ENCODE assay signal across 9 mouse cellular contexts in genomic region chr3:28638957-28639356, GRCm38 (mm10). TPM values are rescaled to one million over a fixed set of nuclear protein-coding genes. Genes with fewer than 3 reads are reported as not detected.
DNase-seq lines count a peak whose midpoint lies in the region; ATAC-seq lines count a peak whose summit lies in the region.
"Had no signal": no experiment of that assay in that cellular context is flagged by ENCODE, and none has a peak within 500 bp of the region (broad histone marks: within the 10 kb centered on the region; RNA-seq: fewer than 3 reads in every experiment).

No protein-coding gene starts in this region.

- H3K9ac ChIP-seq in midbrain, embryonic 14.5 days (replicated peaks; ENCODE audit: low read length): no peak overlapping the region

- ATAC-seq in midbrain, embryonic 14.5 days (ENCODE audit: low FRiP score, low TSS enrichment): no peak
- ATAC-seq: inflammation-experienced regulatory T-cells, adult 6 months had no signal

- H3K27ac ChIP-seq in midbrain, embryonic 14.5 days (replicated peaks; ENCODE audit: low read depth, low read length): 0 out of 2 replicates have a peak overlapping the region, but pooled peaks have one; percentile 9
- no peak overlapping the region for H3K27ac ChIP-seq in midbrain, embryonic 10.5 days (replicated peaks)

- H3K4me3 ChIP-seq in midbrain, embryonic 14.5 days (replicated peaks; ENCODE audit: low read depth, low read length): no peak overlapping the region
- H3K4me3 ChIP-seq in midbrain, embryonic 10.5 days: no peak overlapping the region

- H3K27me3 ChIP-seq in midbrain, embryonic 14.5 days (ENCODE audit: control insufficient read depth, insufficient read depth, low read length): no peaks in the 10 kb centered on the region
- H3K27me3 ChIP-seq in midbrain, embryonic 10.5 days (ENCODE audit: low read depth, poor library complexity, severe bottlenecking): no peaks in the 10 kb centered on the region

- no peak overlapping the region for H3K4me2 ChIP-seq in midbrain, embryonic 14.5 days (ENCODE audit: low read length)

- peak; percentile 61 to 74 for DNase-seq in frontal cortex, adult 2 months (ENCODE audit: extremely low spot score in 1 of 2, low spot score in 1 of 2)
- no peak for DNase-seq in frontal cortex, postnatal 25 days (ENCODE audit: low spot score in 2 of 2)
- DNase-seq in midbrain, embryonic 14.5 days: peak; percentile 42
- DNase-seq in midbrain, embryonic 10.5 days (ENCODE audit: low spot score): no peak
- peak; percentile 33 for DNase-seq in heart, postnatal 4 days
- DNase-seq in right cerebral cortex, postnatal 36 days (ENCODE audit: low spot score in 2 of 2): peak; percentile 43 to 74
- DNase-seq in spleen, postnatal 36 days (ENCODE audit: low spot score in 2 of 2): no peak
- no peak for DNase-seq in urinary bladder, postnatal 10 days (ENCODE audit: low spot score)

- H3K9me3 ChIP-seq in midbrain, embryonic 14.5 days (ENCODE audit: control insufficient read depth, low read length): no peaks in the 10 kb centered on the region
- H3K9me3 ChIP-seq in midbrain, embryonic 10.5 days (replicated peaks): no peaks in the 10 kb centered on the region

- H3K4me1 ChIP-seq in midbrain, embryonic 14.5 days (ENCODE audit: control insufficient read depth, insufficient read depth, low read length): no peaks in the 10 kb centered on the region
- no peaks in the 10 kb centered on the region for H3K4me1 ChIP-seq in midbrain, embryonic 10.5 days

- 89% methylated on average over 2 of the region's 2 CpGs for WGBS in midbrain, embryonic 14.5 days
- WGBS in midbrain, embryonic 10.5 days: 95% methylated on average over 2 of the region's 2 CpGs

- H3K36me3 ChIP-seq in midbrain, embryonic 14.5 days (ENCODE audit: control insufficient read depth, insufficient read depth, low read length): peaks cover 50% of the 10 kb centered on the region
- no peaks in the 10 kb centered on the region for H3K36me3 ChIP-seq in midbrain, embryonic 10.5 days

RNA-seq across cellular contexts. Expression of gene Slc2a2, which starts 58.7 kb away (rescaled TPM):
- polyA plus RNA-seq in frontal cortex, adult 2 months (2012; rRNA removed): 0.06 and 0.19 TPM in 2 replicates
- 0.19 TPM in 1 of 2 replicates, not detected in the other for polyA plus RNA-seq in midbrain, embryonic 14.5 days (2014; fragmentation: Nextera tagmentation; extraction: Ambion mirVana)
- polyA plus RNA-seq in midbrain, embryonic 10.5 days (2016; fragmentation: Nextera tagmentation; extraction: Ambion mirVana): not detected in 2 replicates
- not detected for total RNA-seq in heart, postnatal 4 days (2021)

Comparison
In these comparisons a context has a peak if more than half of its experiments do, and no peak if none do; other contexts are left out.
1. DNase-seq: peak in frontal cortex, adult 2 months (2 of 2), midbrain, embryonic 14.5 days (single experiment), heart, postnatal 4 days (single experiment) and right cerebral cortex, postnatal 36 days (2 of 2); none in frontal cortex, postnatal 25 days (0 of 2), midbrain, embryonic 10.5 days (single experiment), spleen, postnatal 36 days (0 of 2) and urinary bladder, postnatal 10 days (single experiment).